Mouse (Mus musculus): ENCODE measurements at regions not wholly inside any gene's neighbourhood (a gene's known extent, or its start where the extent isn't known, plus 50 kb on each side); places are given as distances from the start of the nearest gene placed in this dataset.

DNA sequence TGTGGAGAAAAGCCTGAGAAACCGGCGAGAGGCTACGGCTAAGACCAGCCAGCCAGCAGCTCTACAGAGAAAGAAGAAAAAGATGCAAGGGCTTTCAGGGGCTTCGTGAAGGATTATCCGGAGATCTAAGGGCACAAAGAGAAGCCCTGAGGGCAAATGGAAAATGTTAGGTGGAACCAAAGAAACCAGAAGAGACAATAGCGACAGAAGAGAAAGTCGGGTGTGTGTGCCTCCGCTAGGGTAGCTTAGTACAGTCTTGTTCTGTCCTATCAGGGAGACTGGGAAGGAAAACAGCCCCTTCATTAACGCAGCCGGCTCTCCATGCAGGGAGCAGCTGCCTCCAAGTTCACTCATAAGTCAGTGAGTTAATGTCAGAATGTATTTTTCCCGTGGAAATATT is 255.1 kb downstream of the Epha4 start:
- no peak for DNase-seq (ENCODE audit: low read depth)

DNA sequence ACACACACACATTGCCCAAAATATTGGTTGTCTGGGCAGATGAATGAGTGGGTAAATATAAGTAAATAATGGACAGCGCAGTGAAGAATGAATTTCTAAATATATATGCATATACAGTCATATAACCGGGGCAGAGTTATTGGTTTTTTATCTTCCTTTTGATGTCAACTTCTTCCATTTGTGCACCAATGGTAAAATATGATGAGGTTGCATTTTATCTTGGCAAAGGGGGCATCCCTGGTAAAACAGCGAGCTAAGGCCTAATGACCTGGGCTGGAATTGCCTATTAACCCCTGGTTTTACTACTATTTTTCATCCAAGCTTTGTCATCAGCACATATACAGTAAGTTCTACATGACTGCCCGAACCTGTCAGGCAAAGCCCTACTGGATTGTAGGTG is 253.2 kb downstream of the Epha4 start:
- DNase-seq (ENCODE audit: low read depth), result no peak

GRCm38 (mm10) chr1:77265677-77266076 is 249.2 kb downstream of the Epha4 start:
- no peak for DNase-seq (ENCODE audit: low read depth)

- no peak for DNase-seq (ENCODE audit: low read depth)
Observed at GRCm38 (mm10) chr1:77267311-77268003, 247.4 kb downstream of the Epha4 start.

GRCm38 (mm10) chr1:77275297-77275696 is 239.6 kb downstream of the Epha4 start:
- DNase-seq (ENCODE audit: low read depth), result no peak

DNA sequence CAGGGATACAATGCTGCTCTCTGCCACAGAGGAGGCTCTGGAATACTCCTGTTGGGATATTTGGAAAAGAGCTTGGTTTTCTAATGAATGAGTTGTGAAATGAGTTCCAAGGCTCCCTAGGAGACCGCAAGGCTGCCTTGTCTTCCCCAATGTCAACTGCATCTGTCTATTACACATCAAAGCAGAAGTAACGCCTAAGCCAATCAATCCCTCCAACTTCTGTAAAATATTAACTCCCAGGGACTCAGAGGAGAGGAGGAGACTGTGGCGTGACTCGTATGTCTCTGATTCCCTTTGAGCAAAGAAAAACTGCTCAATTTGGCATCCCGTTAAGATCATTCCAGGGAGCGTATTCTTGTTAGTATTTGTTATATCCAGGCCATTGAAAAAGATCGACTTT is 235.3 kb downstream of the Epha4 start:
- DNase-seq (ENCODE audit: low read depth), result no peak

- DNase-seq (ENCODE audit: low read depth), result peak; percentile 1
Observed at GRCm38 (mm10) chr1:77280373-77281038, 234.4 kb downstream of the Epha4 start.

- DNase-seq (ENCODE audit: low read depth), result no peak
Observed at GRCm38 (mm10) chr1:77281741-77282140, 233.1 kb downstream of the Epha4 start.

DNA sequence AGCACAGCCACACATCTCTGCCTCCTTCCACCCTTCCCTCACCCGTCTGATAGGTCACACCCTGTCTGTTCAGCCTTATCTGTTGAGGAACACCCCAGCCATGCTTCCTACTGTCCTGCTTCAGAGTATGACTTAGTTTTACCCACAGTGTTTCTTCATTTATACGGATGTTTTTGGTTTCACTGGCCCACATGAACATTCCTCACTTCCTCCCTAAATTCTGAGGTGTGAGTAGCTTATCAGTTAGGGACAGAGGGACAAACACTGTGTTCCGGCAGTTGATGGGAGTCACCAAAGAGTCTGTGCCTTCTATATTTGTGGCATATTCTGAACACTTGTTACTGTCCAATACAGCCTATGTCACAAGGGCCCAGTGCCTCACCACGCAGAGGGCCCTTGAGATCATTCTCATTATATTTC is 216.2 kb downstream of the Epha4 start:
- DNase-seq (ENCODE audit: low read depth), result no peak

GRCm38 (mm10) chr1:77300806-77301205 is 214.1 kb downstream of the Epha4 start:
- no peak for DNase-seq (ENCODE audit: low read depth)

DNA sequence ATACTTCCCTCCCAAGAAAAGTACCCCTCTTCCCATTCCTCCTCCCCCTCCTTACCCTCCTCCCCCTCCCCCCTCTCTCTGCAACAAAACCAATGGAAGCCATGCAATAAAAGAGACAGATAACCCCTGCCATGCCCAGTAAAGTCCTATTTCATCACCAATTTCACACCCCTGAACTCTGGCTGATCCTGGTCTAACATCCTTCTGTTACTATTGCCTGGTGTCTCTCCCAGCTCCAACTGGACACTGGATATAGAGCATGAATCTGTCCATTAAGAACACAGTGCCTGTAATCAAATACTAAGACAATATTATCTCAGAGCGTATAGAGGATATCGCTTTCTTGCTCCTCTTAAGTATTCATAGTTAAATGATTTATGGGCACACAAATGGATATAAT is 210.1 kb downstream of the Epha4 start:
- no peak for DNase-seq (ENCODE audit: low read depth)

DNA sequence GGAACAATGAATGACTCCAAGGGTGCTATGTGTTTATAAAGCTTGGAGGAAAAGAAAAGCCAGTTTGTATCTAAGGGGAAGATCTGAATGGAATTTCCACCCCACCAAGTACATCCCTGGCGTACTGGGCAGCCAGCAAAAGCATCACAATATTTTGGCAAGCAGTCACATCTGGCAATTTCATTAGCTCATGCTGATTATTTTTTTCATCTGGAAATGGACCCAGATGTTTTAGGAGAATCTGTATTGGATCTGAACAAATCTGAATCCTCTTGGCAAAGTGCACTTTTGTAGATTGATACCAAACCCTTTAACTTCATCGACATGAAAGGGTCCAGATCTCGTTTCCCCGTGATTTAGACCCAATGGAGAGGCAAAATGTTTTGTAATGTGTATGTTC is 207.1 kb downstream of the Epha4 start:
- no peak for DNase-seq (ENCODE audit: low read depth)

DNA sequence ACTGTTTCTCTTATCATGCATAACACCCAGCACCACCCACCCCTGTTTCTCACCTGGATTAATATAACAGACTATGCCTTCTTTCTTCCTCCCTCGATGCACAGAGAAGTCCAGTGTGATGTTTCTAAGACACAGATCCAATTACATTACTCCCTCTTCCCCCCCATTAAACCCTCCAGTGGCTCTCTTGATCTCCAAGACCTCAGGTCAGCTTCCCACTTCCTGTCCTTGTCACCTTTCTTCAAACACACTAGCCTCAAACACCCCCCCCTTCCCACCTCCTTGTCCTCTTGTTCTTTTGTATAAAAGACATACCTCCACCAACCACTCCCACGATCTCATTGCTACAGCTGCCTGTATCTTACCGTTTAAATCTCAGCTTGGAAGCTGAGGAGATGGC is 201.8 kb downstream of the Epha4 start:
- no peak for DNase-seq (ENCODE audit: low read depth)

GRCm38 (mm10) chr1:77315347-77315746 is 199.5 kb downstream of the Epha4 start:
- DNase-seq (ENCODE audit: low read depth), result no peak

DNA sequence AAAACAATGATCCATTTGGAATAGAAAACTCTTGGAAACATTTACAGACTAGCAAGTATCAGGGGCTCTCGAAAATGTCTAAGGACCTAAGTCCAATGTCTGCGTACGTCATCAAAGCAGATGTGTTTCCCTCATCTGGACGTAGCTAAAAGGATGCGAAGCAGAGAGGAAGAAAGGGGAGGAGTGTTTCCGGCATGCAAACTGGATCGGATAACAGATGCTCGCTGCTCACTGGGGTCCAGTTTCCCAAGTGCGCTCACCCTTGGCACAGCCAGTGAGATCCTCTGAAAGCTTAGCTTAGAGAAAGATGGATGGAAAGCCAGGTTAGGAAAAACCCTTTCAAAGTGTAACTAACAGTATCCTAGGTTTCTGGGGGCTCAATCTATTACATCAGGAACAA is 198.7 kb downstream of the Epha4 start:
- no peak for DNase-seq (ENCODE audit: low read depth)

Data from naive thymus-derived CD4-positive, alpha-beta T cell, adult 2 months (primary cell).